Mouse (Mus musculus) midbrain, postnatal 0 days (tissue): Measurements from ENCODE around the gene Jmjd8. TPM values are rescaled to one million over a fixed set of nuclear protein-coding genes. Genes with fewer than 3 reads are reported as not detected.

Source experiments
- ATAC-seq: fragments of 200-750 bp; cut with Nextera tagmentation; 2 replicates; pipeline ENCODE4 v1.8.0; 2017; ENCODE audit warnings: moderate number of reproducible peaks, mild to moderate bottlenecking, moderate TSS enrichment, moderate library complexity; ENCODE audit not compliant: low FRiP score
- DNase-seq: peaks from one replicate; pipeline ENCODE4 v3.0.0-alpha.2; 2015; ENCODE audit warnings: low spot score
- H3K27ac ChIP-seq: fragments of 300-500 bp; sonication (generic); 2 replicates; pipeline ENCODE4 v1.5.1; 2014; ENCODE audit warnings: low read depth, mild to moderate bottlenecking, low read length, mixed read lengths
- H3K27me3 ChIP-seq: fragments of 300-500 bp; sonication (generic); 2 replicates; pipeline ENCODE4 v1.6.1; 2014; ENCODE audit warnings: low read length, control low read depth, mixed read lengths; ENCODE audit not compliant: insufficient read depth
- H3K36me3 ChIP-seq: fragments of 300-500 bp; sonication (generic); 2 replicates; pipeline ENCODE4 v1.6.1; 2014; ENCODE audit warnings: low read length, control low read depth, mixed read lengths; ENCODE audit not compliant: insufficient read depth
- H3K4me1 ChIP-seq: fragments of 300-500 bp; sonication (generic); 2 replicates; pipeline ENCODE4 v1.6.1; 2014; ENCODE audit warnings: mild to moderate bottlenecking, control low read depth, antibody characterized with exemption, low read length, mixed read lengths; ENCODE audit not compliant: insufficient read depth
- H3K4me2 ChIP-seq: fragments of 300-500 bp; sonication (generic); 2 replicates; pipeline ENCODE4 v1.6.1; 2014; ENCODE audit warnings: low read depth, mild to moderate bottlenecking, low read length, mixed read lengths; ENCODE audit not compliant: poor library complexity, severe bottlenecking
- H3K4me3 ChIP-seq: fragments of 300-500 bp; sonication (generic); 2 replicates; pipeline ENCODE4 v1.5.1; 2014; ENCODE audit warnings: low read depth, mild to moderate bottlenecking, low read length, moderate library complexity
- H3K9ac ChIP-seq: fragments of 300-500 bp; sonication (generic); replicated peaks from 2 replicates; pipeline ENCODE4 v1.6.1; 2014; ENCODE audit warnings: mild to moderate bottlenecking, low read length, moderate library complexity, mixed read lengths; ENCODE audit not compliant: poor library complexity, severe bottlenecking
- H3K9me3 ChIP-seq: fragments of 300-500 bp; sonication (generic); 2 replicates; pipeline ENCODE4 v1.6.1; 2016; ENCODE audit warnings: low read length, control low read depth
- CTCF ChIP-seq: IDR thresholded peaks from 2 replicates; pipeline ENCODE4 v1.5.1; 2016; ENCODE audit warnings: antibody characterized with exemption, mild to moderate bottlenecking
- WGBS: fragments of 180-500 bp; shearing (Covaris S2); extraction: QIAGEN DNeasy Blood & Tissue Kit; methylation state at CpG from one replicate; pipeline ENCODE4 v1.1.7; 2014; 5-methylcytosine and 5-hydroxymethylcytosine counted together
- polyA plus RNA-seq: library from polyadenylated mRNA; unstranded; fragments of >200 nt; fragmentation: Nextera tagmentation; extraction: Ambion mirVana; gene quantifications from 2 replicates; pipeline ENCODE4 v1.2.1, GENCODE M21; 2015
- total RNA-seq: library from RNA; depleted of rRNA; stranded (reverse); fragments of >200 nt; gene quantifications from 2 replicates; pipeline ENCODE4 v1.2.3, GENCODE M21; 2014

Gene Jmjd8
- total and polyA plus RNA-seq, 2 experiments from 2014 or later = 39.1 to 45.9 TPM

DNA sequence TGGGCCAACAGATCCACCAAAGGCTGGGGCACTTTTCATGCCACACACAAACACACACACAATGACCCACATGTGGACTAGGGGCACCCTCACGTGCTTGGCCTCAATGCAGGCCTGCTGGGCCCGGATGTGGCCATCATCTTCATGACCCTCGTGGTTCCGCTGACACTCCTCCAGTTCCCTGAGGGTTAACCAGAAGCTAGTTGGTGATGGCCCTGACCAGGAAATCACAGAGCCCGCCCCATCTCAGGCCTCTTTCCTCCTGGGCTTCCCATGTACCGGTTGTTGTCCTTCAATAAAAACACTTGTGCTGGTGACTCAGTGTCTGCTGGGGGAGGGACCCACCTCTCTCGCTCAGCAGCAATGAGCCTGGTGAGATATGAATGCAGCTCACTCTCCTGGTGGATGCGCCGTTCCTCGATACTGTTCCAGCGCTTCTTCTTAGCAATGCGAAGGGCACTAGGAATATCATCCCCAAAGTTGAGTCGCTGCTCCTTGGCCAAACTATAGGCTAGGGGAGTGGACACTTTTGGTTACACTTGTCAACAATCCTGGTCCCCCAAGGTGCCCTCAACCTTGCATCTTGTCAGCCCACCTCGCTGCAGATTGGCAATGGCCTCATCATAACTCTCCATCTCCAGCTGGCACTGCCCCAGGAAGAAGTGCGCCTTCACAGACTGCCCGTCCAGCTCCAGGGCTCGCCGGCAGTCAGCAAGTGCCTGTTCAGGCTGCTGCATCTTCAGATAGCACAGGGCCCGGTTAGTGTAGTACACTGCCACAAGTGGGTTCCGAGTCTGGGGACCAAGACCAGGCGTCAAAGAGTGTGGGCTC lies 3.0 kb downstream of the Jmjd8 start:
- Histone ChIP-seq H3K4me2 (peak overlapping the region; percentile 76), H3K36me3 (peaks cover 45% of the 10 kb centered on the region), H3K9ac (peak overlapping the region; percentile 86), H3K9me3 (no peaks in the 10 kb centered on the region), H3K27ac (peak overlapping the region; percentile 96), H3K4me3 (peak overlapping the region; percentile 81), H3K4me1 (peaks cover 39% of the 10 kb centered on the region), H3K27me3 (no peaks in the 10 kb centered on the region)
- TF ChIP-seq CTCF = no peak
- DNase-seq (no peak), ATAC-seq (no peak)
- 63% methylated on average over 21 of the region's 21 CpGs for WGBS

DNA sequence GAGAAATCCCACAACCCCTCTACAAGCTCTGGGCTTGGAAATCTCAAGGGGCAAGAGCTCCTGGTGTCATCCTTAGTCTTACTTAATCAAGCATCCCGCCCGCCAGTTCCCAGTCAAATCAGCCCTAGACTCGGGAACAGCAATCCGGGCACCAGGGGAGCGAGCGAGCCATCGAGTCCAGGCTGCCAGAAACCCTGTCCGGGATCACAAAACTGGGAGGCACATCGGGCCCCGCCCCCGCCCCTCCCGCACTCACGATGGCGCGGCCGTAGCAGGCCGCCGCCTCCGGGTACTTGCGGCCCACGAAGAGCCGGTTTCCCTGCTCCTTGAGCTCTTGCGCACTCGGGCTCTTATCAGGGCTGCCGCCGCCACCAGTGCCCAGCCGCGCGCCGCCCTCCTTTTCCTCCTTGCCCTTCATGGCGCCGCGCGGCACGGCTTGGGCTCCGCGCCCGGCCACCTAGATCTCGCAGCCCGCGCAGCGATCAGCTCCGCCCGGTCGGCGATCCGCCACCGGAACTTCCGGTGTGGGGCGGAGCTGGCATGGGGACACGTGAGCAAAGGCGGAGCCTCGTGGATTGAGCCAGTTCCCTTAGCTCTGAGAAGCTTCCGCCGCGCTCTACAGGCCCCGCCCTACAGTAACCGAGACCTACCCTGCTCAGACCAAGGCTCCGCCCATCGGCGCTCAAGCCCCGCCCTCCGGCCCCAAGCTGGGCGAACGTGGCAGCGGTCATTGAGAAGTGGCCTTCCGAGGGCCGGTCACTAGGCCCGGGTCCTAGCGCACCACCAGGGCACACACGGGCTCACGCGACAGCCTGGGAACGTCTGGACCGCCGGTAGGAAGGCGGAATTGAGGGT lies 4.0 kb downstream of the Jmjd8 start:
- Histone ChIP-seq H3K4me2 (peak overlapping the region; percentile 76), H3K9me3 (no peaks in the 10 kb centered on the region), H3K27ac (peak overlapping the region; percentile 96), H3K36me3 (peaks cover 35% of the 10 kb centered on the region), H3K27me3 (no peaks in the 10 kb centered on the region), H3K9ac (peak overlapping the region; percentile 86), H3K4me3 (peak overlapping the region; percentile 81), H3K4me1 (peaks cover 42% of the 10 kb centered on the region)
- WGBS = under 1% methylated on average over 65 of the region's 77 CpGs
- DNase-seq (peak; percentile 100), ATAC-seq (peak; percentile 90)
- TF ChIP-seq CTCF = no peak

DNA sequence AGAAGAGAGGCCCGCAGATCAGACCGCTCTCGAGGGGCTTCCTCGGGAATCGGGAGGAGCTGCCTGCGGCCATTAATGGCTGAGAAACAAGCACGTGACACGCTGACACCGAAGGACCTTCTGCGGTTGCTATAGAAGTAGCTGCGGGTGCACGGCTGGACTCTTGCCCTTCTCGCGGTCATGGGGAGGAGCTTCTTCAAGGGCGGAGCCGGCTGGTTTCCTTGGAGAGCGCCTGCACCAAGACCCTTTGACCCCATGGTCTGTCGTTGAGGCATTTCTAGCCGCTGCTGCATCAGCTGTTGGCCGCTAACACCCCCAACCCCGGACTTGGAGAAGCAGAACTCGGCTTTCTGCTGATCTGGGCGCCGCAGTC lies 4.6 kb downstream of the Jmjd8 start, which contains the start of gene Stub1:
Gene Stub1 (minus strand): TSS at position 114 of the 373 bp plus-strand sequence.
- TF ChIP-seq CTCF = no peak
- Histone ChIP-seq H3K4me2 (peak within 1 kb of the TSS; percentile 76), H3K4me3 (peak within 1 kb of the TSS; percentile 81), H3K9me3 (no peaks in the 10 kb centered on the region), H3K4me1 (peaks cover 43% of the 10 kb centered on the region), H3K27ac (peak within 1 kb of the TSS; percentile 96), H3K36me3 (peaks cover 33% of the 10 kb centered on the region), H3K9ac (peak within 1 kb of the TSS; percentile 86), H3K27me3 (no peaks in the 10 kb centered on the region)
- peak; percentile 94 for DNase-seq
- under 1% methylated on average over 24 of the region's 24 CpGs for whole genome bisulfite sequencing
- ATAC-seq = peak; percentile 54

DNA sequence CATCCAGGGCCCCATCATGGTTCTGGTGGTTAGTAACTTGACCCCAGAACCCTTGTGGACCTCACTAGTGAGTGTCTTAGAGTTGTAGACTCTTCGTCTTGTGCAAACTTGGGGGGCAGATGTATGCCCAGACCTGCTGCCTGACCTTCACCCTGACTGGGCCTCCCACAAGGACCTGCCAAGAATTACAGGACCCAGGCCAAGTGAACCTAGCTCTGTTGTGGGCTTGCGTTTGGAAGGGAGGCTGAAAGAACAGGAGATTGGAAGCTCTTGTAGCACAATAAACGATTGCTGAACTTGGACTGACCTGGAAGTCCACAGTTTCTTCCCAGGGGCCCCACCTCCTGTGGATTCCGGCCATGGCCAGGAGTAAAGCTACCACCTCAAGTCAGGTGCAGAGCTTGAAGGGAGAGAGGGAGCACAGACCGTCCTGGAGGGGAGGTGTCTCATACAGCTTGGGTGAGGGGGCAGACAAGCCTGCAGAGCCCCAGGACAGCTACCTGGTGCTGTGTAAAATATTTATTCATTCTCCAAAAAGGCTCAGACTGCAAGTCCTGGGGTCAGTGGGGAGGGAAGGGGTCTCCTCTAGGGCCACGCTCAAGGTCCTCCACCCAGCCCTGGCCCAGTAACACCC lies 5.4 kb downstream of the Jmjd8 start:
- H3K36me3 ChIP-seq = peaks cover 36% of the 10 kb centered on the region
- peak overlapping the region; percentile 76 for H3K4me2 ChIP-seq
- H3K4me3 ChIP-seq = peak overlapping the region; percentile 81
- peaks cover 43% of the 10 kb centered on the region for H3K4me1 ChIP-seq
- ATAC-seq = no peak
- peak overlapping the region; percentile 86 for H3K9ac ChIP-seq
- WGBS = 53% methylated on average over 6 of the region's 6 CpGs
- TF ChIP-seq CTCF = no peak
- no peaks in the 10 kb centered on the region for H3K27me3 ChIP-seq
- H3K27ac ChIP-seq = peak overlapping the region; percentile 96; the same call in 1 of the 2 replicates
- DNase-seq = no peak
- no peaks in the 10 kb centered on the region for H3K9me3 ChIP-seq

DNA sequence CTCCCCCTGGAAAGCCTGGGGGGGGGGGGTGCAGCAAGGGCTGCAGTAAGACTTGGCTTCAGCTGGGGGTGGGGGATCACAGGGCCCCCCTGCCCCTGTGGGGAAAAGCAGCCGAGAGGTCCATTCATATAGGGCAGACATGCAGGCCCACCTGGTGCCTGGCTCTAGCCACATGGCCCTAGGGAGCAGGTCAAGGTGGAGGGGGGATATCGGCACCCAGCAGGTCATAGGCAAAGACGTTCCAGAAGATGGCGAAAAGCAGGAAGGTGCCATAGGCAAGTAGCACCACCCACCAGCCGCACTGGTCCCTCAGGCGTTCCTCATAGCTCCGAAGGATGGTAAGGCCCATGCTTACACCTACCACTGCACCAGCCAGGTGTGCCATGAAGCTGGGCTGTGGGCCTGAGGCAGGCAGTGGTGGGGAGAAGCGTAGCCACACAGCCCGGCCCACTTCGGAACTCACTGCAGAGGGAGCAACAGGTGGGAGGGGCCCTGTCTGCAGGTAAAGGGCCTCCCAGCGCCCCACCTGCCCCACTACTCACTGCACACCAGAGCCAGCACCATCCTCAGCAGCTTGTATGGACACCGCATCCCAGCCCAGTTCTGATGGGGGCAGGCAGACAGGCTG lies 6.0 kb downstream of the Jmjd8 start:
- Histone ChIP-seq H3K9ac (0 out of 2 replicates have a peak overlapping the region, but pooled peaks have one; percentile 29), H3K27me3 (no peaks in the 10 kb centered on the region), H3K4me2 (peak overlapping the region; percentile 76), H3K4me3 (peak overlapping the region; percentile 81; the same call in 1 of the 2 replicates), H3K9me3 (no peaks in the 10 kb centered on the region), H3K36me3 (peaks cover 42% of the 10 kb centered on the region), H3K4me1 (peaks cover 40% of the 10 kb centered on the region), H3K27ac (peak overlapping the region; percentile 32; the same call in 1 of the 2 replicates)
- no peak for TF ChIP-seq CTCF
- 87% methylated on average over 12 of the region's 12 CpGs for WGBS
- DNase-seq (no peak), ATAC-seq (no peak)
